Mouse (Mus musculus) neural tube, embryonic 15.5 days (tissue): ENCODE results near the gene Asb2. TPM values are rescaled to one million over a fixed set of nuclear protein-coding genes. Genes with fewer than 3 reads are reported as not detected.

Source experiments
- ATAC-seq: fragments of 200-750 bp; cut with Nextera tagmentation; 2 replicates; pipeline ENCODE4 v1.8.0; 2017; ENCODE audit warnings: mild to moderate bottlenecking, moderate TSS enrichment, moderate library complexity; ENCODE audit not compliant: low FRiP score
- H3K27ac ChIP-seq: fragments of 300-500 bp; sonication (generic); replicated peaks from 2 replicates; pipeline ENCODE4 v1.5.1; 2015; ENCODE audit warnings: mild to moderate bottlenecking, inconsistent platforms
- H3K27me3 ChIP-seq: fragments of 300-500 bp; sonication (generic); replicated peaks from 2 replicates; pipeline ENCODE4 v1.6.1; 2015; ENCODE audit warnings: inconsistent platforms
- H3K36me3 ChIP-seq: fragments of 300-500 bp; sonication (generic); 2 replicates; pipeline ENCODE4 v1.6.1; 2015; ENCODE audit warnings: inconsistent platforms
- H3K4me1 ChIP-seq: fragments of 300-500 bp; sonication (generic); 2 replicates; pipeline ENCODE4 v1.6.1; 2015; ENCODE audit warnings: inconsistent platforms
- H3K4me2 ChIP-seq: fragments of 300-500 bp; sonication (generic); 2 replicates; pipeline ENCODE4 v1.6.1; 2015; ENCODE audit warnings: inconsistent platforms, mild to moderate bottlenecking, moderate library complexity
- H3K4me3 ChIP-seq: fragments of 300-500 bp; sonication (generic); replicated peaks from 2 replicates; pipeline ENCODE4 v1.5.1; 2015; ENCODE audit warnings: mild to moderate bottlenecking, inconsistent platforms
- H3K9ac ChIP-seq: fragments of 300-500 bp; sonication (generic); replicated peaks from 2 replicates; pipeline ENCODE4 v1.6.1; 2015; ENCODE audit warnings: mild to moderate bottlenecking, inconsistent platforms
- H3K9me3 ChIP-seq: fragments of 300-500 bp; sonication (generic); replicated peaks from 2 replicates; pipeline ENCODE4 v1.6.1; 2016; ENCODE audit warnings: inconsistent platforms
- WGBS: fragments of 180-500 bp; shearing (Covaris S2); methylation state at CpG from one replicate; pipeline ENCODE4 v1.1.7; 2015; ENCODE audit warnings: mixed read lengths; 5-methylcytosine and 5-hydroxymethylcytosine counted together
- polyA plus RNA-seq: library from polyadenylated mRNA; unstranded; fragments of >200 nt; fragmentation: Nextera tagmentation; extraction: Ambion mirVana; gene quantifications from 2 replicates; pipeline ENCODE4 v1.2.1, GENCODE M21; 2015

Asb2 gene
- polyA plus RNA-seq, 1 experiment from 2014 or later, result 2.1 TPM

GRCm38 (mm10) chr12:103376124-103376523, 20.3 kb upstream of the Asb2 start:
- Histone ChIP-seq H3K27me3 (no peaks in the 10 kb centered on the region), H3K9me3 (no peaks in the 10 kb centered on the region), H3K4me3 (no peak overlapping the region), H3K9ac (no peak overlapping the region), H3K4me2 (no peak overlapping the region), H3K27ac (no peak overlapping the region), H3K4me1 (no peaks in the 10 kb centered on the region), H3K36me3 (no peaks in the 10 kb centered on the region)
- WGBS, result 60% methylated on average over 5 of the region's 5 CpGs
- ATAC-seq, result no peak

GRCm38 (mm10) chr12:103373530-103374236, 17.9 kb upstream of the Asb2 start:
- Histone ChIP-seq H3K4me3 (no peak overlapping the region), H3K9me3 (no peaks in the 10 kb centered on the region), H3K4me1 (no peaks in the 10 kb centered on the region), H3K36me3 (no peaks in the 10 kb centered on the region), H3K4me2 (no peak overlapping the region), H3K27me3 (no peaks in the 10 kb centered on the region), H3K27ac (no peak overlapping the region), H3K9ac (no peak overlapping the region)
- ATAC-seq, result no peak
- WGBS, result 82% methylated on average over 8 of the region's 8 CpGs

- Histone ChIP-seq H3K36me3 (no peaks in the 10 kb centered on the region), H3K27ac (no peak overlapping the region), H3K27me3 (no peaks in the 10 kb centered on the region), H3K4me3 (no peak overlapping the region), H3K4me1 (peaks cover 6% of the 10 kb centered on the region; the same call in 1 of the 2 replicates), H3K4me2 (no peak overlapping the region), H3K9me3 (no peaks in the 10 kb centered on the region), H3K9ac (no peak overlapping the region)
- ATAC-seq, result no peak
- whole genome bisulfite sequencing, result 21% methylated on average over 6 of the region's 6 CpGs
Observed at GRCm38 (mm10) chr12:103371711-103372110, 15.9 kb upstream of the Asb2 start.

DNA sequence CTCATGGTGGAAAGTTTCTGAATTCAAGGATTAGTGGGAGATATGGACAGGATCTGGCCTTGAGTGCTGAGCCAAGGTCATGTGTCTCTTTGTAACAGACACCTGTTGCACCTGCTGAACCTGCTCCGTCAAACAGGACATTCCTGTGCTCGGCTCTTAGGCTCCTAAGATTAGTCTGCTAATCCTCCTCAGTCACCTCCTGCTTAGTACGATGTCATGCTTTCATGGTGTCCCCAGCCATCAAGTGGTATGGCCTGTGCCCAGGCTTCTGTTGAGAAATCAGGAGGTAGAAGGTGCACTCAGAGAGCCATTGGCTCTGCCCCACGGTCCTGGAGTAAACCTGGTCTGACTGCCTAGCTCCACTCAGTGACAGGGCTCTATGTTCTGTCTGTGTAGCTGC, 15.1 kb upstream of the Asb2 start:
- ATAC-seq, result no peak
- WGBS, result 84% methylated on average over 4 of the region's 4 CpGs
- Histone ChIP-seq H3K9ac (no peak overlapping the region), H3K4me3 (no peak overlapping the region), H3K4me2 (no peak overlapping the region), H3K27me3 (no peaks in the 10 kb centered on the region), H3K9me3 (no peaks in the 10 kb centered on the region), H3K36me3 (no peaks in the 10 kb centered on the region), H3K27ac (no peak overlapping the region), H3K4me1 (peaks cover 6% of the 10 kb centered on the region; the same call in 1 of the 2 replicates)

GRCm38 (mm10) chr12:103368777-103369176, 13.0 kb upstream of the Asb2 start:
- no peak for ATAC-seq
- 65% methylated on average over 2 of the region's 2 CpGs for WGBS
- Histone ChIP-seq H3K27ac (no peak overlapping the region), H3K4me2 (no peak overlapping the region), H3K9ac (no peak overlapping the region), H3K27me3 (no peaks in the 10 kb centered on the region), H3K36me3 (no peaks in the 10 kb centered on the region), H3K4me1 (peaks cover 6% of the 10 kb centered on the region; the same call in 1 of the 2 replicates), H3K9me3 (no peaks in the 10 kb centered on the region), H3K4me3 (no peak overlapping the region)

DNA sequence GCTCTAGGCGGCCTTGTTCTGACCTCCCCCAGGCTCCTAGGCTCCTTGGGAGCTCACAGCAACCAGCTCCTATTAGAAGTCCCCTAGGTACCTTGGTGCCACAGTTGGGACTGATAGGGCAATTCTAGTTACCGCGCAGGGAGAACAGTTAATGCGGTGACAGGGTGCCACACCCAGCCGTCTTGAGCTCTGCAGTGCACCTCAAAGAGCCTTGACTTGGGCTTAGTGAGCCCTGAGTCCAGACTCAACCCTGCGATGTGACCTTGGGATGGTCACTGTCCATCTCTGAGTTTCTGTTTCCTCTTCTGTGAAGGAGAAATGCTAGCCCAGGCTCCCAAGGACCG, 12.5 kb upstream of the Asb2 start:
- Histone ChIP-seq H3K4me3 (no peak overlapping the region), H3K4me2 (peak overlapping the region; percentile 26; the same call in 1 of the 2 replicates), H3K9me3 (no peaks in the 10 kb centered on the region), H3K4me1 (peaks cover 6% of the 10 kb centered on the region; the same call in 1 of the 2 replicates), H3K27me3 (no peaks in the 10 kb centered on the region), H3K9ac (no peak overlapping the region), H3K27ac (no peak overlapping the region), H3K36me3 (no peaks in the 10 kb centered on the region)
- ATAC-seq, result peak; percentile 6; the same call in 1 of the 2 replicates
- 84% methylated on average over 7 of the region's 7 CpGs for WGBS

GRCm38 (mm10) chr12:103367620-103368325, 12.0 kb upstream of the Asb2 start:
- H3K36me3 ChIP-seq, result no peaks in the 10 kb centered on the region
- no peaks in the 10 kb centered on the region for H3K27me3 ChIP-seq
- peak overlapping the region; percentile 26 for H3K4me2 ChIP-seq
- H3K4me3 ChIP-seq, result no peak overlapping the region
- peaks cover 6% of the 10 kb centered on the region; the same call in 1 of the 2 replicates for H3K4me1 ChIP-seq
- 20% methylated on average over 18 of the region's 18 CpGs for WGBS
- H3K9ac ChIP-seq, result no peak overlapping the region
- no peak overlapping the region for H3K27ac ChIP-seq
- H3K9me3 ChIP-seq, result no peaks in the 10 kb centered on the region
- peak; percentile 85 for ATAC-seq

- Histone ChIP-seq H3K4me2 (no peak overlapping the region), H3K4me3 (no peak overlapping the region), H3K27ac (no peak overlapping the region), H3K9ac (no peak overlapping the region), H3K4me1 (peaks cover 6% of the 10 kb centered on the region; the same call in 1 of the 2 replicates), H3K9me3 (no peaks in the 10 kb centered on the region), H3K36me3 (no peaks in the 10 kb centered on the region), H3K27me3 (no peaks in the 10 kb centered on the region)
- ATAC-seq, result no peak
- 82% methylated on average over 2 of the region's 2 CpGs for WGBS
Observed at GRCm38 (mm10) chr12:103367171-103367570, 11.4 kb upstream of the Asb2 start.

DNA sequence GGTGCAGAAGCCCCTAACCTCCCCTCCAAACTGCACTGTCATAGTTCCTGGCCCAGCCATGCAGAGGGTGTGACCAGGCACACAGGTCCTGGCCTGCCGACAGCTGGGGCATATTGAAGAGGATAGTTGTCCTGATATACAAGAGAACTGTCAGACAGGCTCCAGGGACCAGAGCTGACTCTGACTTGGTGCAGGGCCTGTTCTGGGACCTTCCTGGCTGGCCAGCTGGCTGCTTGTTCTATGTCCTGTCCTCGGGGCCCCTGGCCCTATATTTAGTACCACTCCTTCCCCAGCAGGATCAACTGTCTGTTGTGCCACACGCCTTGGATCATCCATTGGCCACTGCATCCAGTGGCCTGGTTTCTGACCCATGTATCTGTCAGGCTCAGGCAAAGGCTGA, 6.5 kb upstream of the Asb2 start:
- 91% methylated on average over 3 of the region's 3 CpGs for WGBS
- no peak overlapping the region for H3K27ac ChIP-seq

DNA sequence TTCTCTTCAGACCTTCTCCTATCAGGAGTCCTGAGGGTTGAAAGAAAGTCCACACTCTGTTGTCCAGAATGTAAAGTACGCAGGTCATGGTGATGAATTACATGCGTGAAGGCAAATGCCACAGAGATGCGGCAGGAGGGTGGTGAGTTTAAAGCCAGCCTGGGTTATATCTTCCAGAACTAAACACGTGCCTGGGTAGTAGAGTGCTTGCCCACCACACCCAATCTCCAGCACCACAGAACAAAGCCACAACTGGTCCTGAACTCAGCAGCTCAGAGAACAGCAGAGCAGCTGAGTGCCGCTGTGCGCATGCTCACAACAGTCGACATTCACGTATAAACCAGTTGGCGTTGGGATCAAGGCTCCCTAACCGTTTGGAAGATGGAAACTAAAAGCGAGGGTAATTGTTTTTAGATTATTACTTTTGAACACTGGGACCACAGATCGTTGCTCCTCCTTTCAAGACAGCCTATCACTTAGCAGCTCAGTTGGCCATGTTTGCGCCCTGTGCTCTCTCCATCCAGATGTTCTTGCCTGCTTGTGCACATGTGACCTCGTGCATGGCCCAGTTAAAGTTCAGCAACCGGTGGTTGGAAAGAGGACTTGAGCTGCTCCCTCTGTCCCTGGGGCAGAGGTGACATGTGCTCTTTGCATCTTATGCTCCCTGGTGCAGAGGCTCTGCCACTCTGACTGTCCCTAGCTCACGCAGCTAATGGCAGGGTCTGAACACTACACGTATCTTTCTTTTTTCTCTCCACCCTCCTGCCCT, 5.9 kb upstream of the Asb2 start:
- H3K4me1 ChIP-seq, result no peaks in the 10 kb centered on the region
- ATAC-seq, result no peak
- no peak overlapping the region for H3K9ac ChIP-seq
- H3K9me3 ChIP-seq, result no peaks in the 10 kb centered on the region
- WGBS, result 88% methylated on average over 17 of the region's 17 CpGs
- no peak overlapping the region for H3K27ac ChIP-seq
- H3K36me3 ChIP-seq, result no peaks in the 10 kb centered on the region
- no peaks in the 10 kb centered on the region for H3K27me3 ChIP-seq
- no peak overlapping the region for H3K4me3 ChIP-seq
- H3K4me2 ChIP-seq, result no peak overlapping the region

More for the DNA sequence above, 6.5 kb upstream of the Asb2 start:
- ATAC-seq, result no peak
- H3K4me3 ChIP-seq, result no peak overlapping the region
- no peak overlapping the region for H3K9ac ChIP-seq
- no peaks in the 10 kb centered on the region for H3K27me3 ChIP-seq
- no peaks in the 10 kb centered on the region for H3K4me1 ChIP-seq
- H3K9me3 ChIP-seq, result no peaks in the 10 kb centered on the region
- no peak overlapping the region for H3K4me2 ChIP-seq
- no peaks in the 10 kb centered on the region for H3K36me3 ChIP-seq

DNA sequence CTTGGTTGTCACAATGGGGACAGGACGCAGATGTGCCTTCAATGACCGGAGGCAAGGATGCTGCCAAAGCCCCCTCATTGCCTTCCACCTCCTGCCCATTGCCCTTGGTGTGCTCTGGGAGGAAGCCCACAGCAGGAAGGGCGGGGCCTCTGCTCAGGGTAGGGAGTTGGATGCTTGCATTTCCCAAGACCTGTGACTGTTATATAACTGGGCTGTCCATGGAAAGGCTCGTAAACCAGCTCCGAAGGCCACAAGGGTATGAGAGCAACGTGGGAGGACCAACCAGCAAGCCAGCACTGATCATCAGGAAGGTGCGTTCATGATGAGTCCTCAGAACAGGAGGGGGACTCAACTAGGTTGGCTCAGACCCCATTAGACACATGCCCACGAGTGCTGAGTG, 5.0 kb upstream of the Asb2 start:
- Histone ChIP-seq H3K9ac (no peak overlapping the region), H3K4me2 (no peak overlapping the region), H3K27me3 (no peaks in the 10 kb centered on the region), H3K27ac (no peak overlapping the region), H3K9me3 (no peaks in the 10 kb centered on the region), H3K36me3 (no peaks in the 10 kb centered on the region), H3K4me1 (no peaks in the 10 kb centered on the region), H3K4me3 (no peak overlapping the region)
- no peak for ATAC-seq
- 80% methylated on average over 8 of the region's 8 CpGs for WGBS
